Mouse (Mus musculus) gastrocnemius, adult 18-20 months (tissue): ENCODE measurements at regions not wholly inside any gene's neighbourhood (a gene's known extent, or its start where the extent isn't known, plus 50 kb on each side); places are given as distances from the start of the nearest gene placed in this dataset.

ENCODE experiments used
- DNase-seq: peaks from one replicate; pipeline ENCODE4 v3.0.0; 2021; ENCODE audit warnings: low spot score

DNA sequence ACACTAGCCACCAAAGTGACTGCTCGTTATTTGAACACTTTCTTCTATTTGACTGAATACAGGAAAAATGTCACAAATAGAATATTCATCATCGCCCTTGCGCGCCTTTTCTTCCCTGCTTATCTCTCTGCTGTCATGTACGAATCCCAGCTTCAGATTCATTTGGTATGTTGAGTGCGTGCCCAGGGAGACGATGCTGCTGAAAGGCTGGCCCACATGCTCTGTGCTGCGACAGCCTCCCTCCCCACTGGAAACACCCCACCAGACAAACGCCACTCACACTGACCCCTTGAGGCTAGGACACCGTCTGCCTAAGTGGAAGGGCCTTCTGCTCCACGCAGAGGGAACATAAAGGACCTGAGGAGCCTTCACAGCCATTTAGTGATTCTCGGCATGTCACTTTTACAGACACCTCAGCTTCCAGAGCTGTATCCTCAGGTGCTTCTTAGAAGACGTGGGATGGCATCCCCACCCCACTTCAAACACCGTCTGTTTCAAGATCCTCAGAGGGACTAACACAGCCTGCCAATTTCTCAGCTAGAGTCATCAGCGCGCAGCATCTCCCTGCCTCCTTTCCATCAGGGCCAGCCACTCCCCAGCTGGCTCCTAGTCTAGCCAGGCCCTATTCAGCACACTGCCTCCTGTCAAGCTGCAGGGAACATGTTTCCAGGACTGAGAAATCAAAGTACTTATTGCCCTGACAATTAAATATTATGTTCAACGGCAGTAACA, 396.6 kb downstream of the Bcor start:
- DNase-seq, result no peak

- DNase-seq, result no peak
Measured at GRCm38 (mm10) chrX:11776236-11776899, 383.8 kb downstream of the Bcor start.

DNA sequence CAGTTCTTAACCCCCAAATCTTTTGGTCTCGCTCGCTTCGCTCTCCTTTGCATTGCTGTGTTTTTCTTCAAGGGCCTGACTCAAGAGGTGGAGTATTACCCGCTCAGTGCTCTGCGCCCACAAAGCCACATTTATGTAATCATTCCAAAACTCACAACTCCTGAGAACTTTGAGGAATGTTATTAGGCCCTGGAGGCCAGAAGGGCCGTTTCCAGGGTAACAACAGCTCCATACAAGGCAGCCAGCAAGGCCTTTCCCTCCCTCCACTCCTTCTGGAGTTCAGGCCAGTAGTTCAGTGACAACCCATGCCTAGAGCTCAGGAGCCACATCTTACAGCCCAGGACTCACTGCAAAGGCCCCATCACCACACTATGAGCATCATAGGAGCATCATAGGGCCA, 365.1 kb downstream of the Bcor start:
- peak; percentile 28 for DNase-seq

DNA sequence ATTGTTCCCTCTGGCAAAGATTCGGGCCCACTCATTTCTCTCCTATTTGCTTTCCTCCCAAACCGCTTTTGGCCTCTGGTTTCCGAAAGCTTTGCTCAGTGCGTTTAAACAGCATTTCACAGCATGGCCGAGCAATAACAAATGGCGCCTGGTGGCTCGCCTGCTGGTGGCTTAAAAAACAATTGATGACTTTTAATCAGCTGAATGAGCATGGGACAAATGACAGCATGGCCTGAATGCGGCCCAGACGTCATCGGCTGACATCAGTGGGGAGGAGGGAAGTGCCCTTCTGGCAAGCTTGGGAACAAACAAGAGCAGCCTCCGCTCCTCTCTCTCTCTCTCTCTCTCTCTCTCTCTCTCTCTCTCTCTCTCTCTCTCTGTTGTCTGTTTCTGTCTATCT, 362.3 kb downstream of the Bcor start:
- peak; percentile 38 for DNase-seq

GRCm38 (mm10) chrX:11798326-11798725, 361.8 kb downstream of the Bcor start:
- no peak for DNase-seq

DNA sequence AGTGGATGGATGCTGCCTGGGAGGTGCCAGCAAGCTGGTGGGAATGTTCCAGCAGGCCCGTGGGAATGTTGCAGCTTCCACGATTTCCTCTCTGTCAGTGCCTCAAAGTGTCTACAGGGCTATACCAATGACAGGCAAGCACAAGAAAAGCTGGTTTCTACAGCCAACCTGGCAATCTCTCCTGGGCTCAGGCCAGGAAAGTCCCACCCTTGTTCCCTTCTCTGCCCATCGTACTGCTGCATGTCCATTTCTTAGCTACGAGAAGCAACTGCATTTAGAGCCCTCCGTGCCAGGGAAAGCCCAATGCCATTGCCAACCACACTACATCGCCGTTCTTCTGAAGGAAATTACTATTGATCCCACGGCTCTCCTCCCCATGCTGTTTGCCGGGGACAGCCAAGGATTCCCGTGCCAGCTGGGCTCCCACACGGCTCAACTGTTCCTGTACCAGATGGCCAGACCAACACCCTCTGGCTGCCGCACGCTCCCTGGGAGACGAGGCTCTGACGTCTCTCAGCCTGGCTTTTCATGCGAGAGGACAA, 359.7 kb downstream of the Bcor start:
- DNase-seq, result peak; percentile 20

DNA sequence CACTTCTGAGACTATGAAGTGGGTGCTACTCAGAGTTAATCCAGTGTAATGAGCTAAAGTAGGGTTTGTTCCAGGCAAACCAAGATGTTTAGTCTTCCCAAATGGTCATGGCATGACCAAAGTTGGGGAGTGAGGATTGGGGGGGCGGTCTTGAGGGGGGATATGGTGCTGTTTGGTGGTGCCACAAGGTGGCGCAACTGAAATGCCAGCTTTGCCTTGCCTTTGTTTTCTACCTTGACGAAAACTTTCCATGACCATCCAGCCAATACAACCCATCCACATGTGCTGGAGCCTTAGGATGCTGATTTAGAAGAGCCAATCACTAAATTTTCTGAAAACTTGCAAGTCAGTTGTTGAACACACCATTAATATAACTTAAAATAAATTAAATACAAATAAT, 358.9 kb downstream of the Bcor start:
- DNase-seq, result no peak

DNA sequence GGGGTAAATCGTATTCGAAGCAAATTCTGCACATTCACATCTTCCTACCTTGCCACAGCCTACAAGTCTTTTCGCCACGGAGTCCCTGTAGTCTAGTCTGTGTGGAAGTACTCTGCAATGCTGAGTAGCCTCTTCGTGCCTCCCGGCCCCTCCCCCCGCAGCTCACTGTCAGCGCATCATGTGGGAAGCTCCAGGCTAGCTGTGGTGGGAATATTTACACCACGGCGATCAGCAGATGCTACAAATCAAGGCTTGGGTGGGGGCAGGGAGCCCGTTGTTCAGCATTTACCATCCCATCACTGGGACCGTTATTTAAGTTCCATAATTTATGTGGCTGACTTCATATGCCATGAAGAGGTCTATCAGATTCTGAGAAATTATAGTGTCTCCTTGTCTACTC, 358.5 kb downstream of the Bcor start:
- DNase-seq, result no peak

DNA sequence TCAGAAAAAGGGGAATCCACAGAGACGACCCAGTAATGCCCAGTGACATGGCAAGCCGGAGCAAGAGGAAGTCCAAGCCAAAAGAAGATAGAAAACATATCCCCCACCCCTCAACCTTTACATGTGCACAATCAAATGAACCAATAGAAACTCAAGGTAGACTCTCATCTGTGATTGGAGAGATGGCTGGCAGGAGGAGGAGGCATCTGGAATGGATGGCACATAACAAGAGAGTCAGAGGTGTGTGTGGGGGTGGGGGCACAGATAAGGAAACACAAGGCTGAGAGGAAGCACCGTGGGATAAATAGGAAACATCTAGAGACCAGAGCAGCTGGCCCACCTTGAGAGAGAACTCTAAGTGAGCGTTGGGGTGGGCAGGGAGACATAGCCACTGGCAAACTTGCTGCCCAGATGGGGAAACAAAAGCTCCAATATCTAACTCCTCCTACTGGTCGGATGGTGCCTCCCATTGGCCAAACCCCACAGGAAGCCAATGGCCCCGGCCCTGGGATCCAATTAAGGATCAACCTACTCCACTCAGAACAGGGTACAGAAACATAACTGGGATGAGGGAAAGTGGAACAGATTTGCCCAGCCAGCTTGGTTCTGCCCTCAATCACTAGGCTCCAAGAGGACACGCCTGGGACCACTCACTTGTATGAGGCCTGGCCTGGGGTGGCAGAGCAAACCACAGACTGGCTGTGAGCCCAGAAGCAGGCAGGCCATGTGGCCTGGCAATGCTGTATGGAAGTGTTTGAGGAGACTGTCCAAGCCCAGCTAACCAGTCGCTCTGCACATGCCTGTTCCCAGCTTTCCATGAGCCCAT, 357.9 kb downstream of the Bcor start:
- DNase-seq, result no peak

DNA sequence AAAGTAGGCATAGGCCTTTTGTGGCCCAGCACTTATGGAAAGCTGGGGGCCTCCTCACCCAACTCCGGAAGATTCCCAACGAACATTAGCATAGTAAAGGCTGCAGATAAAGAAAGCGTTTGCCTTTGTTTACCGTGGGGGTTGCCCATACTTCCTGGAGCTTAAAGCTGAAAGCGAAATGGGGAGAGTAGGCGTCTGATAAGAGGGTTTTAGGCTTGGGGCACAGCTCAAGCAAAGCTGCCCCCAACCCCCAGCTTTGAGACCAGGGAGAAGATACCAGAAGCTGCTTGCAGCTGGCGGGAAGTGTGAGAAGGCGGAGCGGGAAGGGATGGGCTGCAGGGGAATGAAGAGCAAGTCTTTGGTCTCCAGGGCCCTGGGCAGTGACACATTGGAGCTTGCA, 356.9 kb downstream of the Bcor start:
- no peak for DNase-seq

DNA sequence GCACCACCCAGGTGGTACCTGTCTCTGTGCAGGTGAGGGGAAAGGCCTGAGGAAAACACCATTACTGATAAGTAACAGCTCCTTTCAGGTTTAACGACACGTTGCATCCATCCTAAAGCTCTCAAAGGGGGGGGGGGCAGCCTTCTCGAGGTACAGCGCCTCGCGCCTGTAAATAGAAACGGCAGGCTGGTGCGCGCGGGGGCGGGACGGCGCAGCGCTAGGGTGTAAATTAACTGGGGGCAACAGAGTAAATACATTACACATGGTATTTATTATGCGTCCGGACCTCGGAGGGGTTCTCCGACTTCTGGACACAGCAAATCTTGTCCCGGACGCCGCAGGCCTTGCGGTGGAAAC, 353.3 kb downstream of the Bcor start:
- no peak for DNase-seq

DNA sequence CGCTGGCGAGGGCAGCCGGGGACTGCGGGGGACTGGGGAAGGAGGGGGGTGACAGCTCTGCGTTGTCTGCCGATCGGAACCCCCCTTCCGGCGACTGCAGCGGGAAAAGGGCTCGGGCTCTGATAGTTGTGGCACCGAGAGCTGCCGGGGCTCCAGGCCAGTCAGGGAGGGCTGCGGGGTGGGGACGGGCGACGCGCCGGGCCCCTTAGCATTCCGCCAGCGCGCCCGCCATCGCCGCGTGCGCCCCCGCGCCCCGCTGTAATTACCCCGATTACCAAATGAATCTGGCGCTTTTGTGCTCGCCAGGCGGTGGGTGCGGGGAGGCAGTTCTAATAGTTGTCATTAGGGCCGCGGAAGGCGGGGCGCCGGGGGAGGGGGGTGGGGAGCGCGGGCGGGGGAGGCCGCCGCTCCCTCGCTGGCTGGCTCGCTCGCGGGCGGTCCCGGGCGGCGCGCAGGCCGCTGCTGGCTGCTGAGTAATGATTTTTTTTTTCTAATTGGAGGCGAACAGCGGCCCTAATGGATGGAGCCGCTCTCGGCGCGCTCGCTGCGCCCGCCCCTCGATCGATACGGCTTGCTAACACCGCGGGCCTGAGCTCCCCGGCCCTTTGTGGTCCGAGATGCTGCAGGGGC, 352.8 kb downstream of the Bcor start:
- DNase-seq, result no peak

DNA sequence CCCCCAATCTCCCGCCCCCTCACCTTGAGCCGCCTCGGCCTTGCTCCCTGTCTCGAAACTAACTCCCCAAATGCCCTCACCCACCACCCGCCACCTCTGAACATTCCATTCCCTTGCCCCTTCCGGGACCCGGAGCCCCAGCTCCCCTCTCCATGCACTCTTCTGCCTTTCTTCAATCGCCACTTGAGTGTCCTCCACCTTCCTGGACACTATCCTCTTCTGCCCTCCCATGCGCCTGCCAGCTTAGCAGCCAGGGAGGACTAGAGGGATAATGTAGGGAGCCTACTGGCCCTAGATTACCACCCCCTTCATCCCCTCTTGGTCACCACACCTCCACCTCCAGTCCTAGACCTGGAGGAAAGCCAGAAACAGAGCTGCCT, 352.3 kb downstream of the Bcor start:
- no peak for DNase-seq

GRCm38 (mm10) chrX:11808911-11809310, 351.2 kb downstream of the Bcor start:
- DNase-seq, result peak; percentile 48

- DNase-seq, result no peak
Measured at GRCm38 (mm10) chrX:11814861-11815260, 345.3 kb downstream of the Bcor start.

- no peak for DNase-seq
Measured at GRCm38 (mm10) chrX:11815864-11816263, 344.3 kb downstream of the Bcor start.

- no peak for DNase-seq
Measured at GRCm38 (mm10) chrX:11818634-11819033, 341.5 kb downstream of the Bcor start.

DNA sequence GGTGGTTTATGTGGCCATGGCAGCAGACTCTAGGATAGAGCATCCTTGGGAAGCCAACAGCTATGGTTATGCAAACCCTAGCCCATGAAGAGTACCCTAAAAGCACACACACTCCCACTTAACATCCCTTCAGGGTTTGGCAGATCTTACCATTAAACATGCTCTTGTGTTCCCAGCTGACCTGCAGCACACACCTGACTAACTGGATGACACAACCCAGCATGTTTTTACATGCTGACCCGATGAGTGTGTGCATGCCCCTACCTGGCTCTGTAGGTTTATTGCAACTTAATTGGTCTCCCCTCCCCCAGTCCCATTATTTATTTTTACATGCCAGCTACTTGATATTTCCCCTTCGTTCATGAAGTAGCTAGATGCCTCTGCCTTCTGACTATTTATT, 339.0 kb downstream of the Bcor start:
- DNase-seq, result no peak

DNA sequence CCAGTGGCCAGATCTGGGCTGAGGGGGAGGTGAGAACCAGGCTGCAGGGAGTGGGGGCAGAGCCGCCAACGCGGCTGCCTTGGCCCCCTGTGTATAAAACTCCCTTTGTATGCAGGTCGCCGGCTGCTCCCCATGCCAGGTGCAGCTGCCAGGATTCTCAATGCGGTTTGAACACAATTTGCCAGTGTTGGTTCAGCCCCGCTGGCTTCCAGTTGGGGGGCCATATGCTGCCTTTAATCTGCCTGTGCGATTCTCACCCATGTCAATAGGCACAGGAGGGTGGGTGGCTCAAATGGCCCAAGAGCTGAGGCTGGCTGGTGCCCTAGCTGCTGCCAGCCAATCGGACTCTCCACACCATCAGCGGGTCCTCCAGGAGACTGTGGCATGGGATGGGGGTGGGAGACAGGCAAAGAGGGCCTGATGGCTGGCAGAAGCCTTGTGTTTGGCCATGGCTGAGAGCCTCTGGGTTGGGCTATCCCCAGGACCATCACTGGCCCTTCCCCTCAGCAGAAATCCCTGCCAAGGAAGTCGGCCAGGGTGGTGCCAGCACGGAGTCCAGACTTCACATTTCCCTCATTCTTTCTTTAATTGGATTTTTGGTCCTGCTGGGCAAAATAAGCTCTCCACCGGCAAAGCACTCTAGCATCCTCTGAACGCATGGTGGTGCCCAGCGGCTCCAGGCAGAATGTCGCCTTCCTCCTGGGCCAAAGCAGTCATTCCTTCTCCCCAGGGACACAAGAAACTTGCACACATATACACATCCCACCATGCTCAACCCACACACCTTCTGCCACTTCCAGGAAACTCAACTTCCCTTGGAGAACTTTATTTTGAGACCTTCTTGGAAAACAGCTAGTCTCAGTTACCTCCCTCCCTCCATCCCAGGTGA, 338.0 kb downstream of the Bcor start:
- no peak for DNase-seq

GRCm38 (mm10) chrX:11825948-11826347, 334.2 kb downstream of the Bcor start:
- no peak for DNase-seq
